Mouse (Mus musculus) brain, adult 2 months (tissue): ENCODE measurements around the gene 1600012H06Rik.
A peak's percentile ranks its signal among the peaks of the same experiment; 100 is the strongest.
"Not testable (repeated sequence)": the region's sequence is repeated elsewhere in the genome, so short reads cannot be mapped to it uniquely, and the experiment has no call there.

Source experiments
- DNase-seq: peaks from one replicate; pipeline ENCODE4 v3.0.0; 2011; ENCODE audit warnings: low read depth, low spot score

1600012H06Rik gene

DNA sequence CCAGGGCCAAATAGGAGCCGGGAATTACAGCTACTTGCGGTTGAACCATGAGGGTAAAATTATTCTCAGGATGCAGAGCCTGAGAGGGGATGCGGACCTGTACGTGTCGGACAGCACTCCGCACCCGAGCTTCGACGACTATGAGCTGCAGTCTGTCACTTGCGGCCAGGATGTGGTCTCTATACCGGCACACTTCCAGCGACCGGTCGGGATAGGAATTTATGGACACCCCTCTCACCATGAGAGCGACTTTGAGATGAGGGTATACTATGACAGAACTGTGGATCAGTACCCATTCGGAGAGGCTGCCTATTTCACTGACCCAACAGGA, 710 bp downstream of the 1600012H06Rik start:
- no peak for DNase-seq

GRCm38 (mm10) chr17:14944551-14944950, 1.6 kb downstream of the 1600012H06Rik start:
- no peak for DNase-seq

DNA sequence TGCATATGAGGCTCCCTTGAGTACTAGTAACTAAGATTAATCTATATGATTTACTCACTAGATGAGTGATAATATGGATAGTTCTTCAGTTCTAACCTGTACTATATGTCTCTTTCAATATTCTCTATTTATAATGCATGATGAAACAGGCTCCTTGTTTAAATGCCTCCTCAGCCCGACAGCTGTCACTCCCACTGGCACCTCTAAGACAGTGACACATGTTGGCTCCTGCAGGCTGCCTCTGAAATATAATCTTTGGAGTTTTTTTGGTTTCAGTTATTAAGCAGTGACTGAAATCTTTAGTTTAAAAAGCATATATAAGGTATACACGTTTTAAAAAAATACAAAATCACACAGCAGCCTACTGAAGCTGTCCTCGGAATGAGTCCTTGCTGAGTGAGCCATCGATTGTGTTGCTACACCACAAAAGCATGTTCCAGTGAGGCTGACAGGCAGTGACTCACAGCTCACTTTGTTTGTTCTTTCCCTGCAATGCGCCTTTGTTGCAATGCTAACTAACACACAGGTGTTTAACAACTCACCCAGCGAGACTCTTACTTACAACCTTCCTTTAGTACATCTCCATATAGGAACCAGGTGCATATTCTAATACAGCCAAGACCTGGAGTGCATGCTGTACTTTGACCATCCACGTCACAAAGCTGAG, 6.3 kb downstream of the 1600012H06Rik start:
- DNase-seq, result peak; percentile 40

DNA sequence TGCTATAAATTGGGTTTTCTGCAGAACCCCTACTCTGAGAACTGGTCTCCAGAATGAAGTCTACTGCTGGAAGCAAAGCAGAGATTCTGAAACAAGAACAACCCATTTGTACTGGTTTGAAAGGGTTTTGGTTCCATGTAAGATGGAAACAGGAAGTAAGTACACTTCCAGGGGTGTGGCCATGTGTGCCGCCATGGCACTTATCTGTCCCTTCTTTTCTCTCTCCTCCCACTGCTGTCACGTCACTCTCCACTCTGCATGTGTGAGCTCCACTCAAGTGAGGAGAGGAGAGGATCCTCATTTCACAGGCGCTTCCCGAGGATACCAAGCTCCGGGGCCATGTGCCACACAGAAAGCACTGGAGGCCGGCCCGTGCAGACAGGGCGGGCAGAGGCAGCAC, 10.5 kb downstream of the 1600012H06Rik start:
- no peak for DNase-seq

DNA sequence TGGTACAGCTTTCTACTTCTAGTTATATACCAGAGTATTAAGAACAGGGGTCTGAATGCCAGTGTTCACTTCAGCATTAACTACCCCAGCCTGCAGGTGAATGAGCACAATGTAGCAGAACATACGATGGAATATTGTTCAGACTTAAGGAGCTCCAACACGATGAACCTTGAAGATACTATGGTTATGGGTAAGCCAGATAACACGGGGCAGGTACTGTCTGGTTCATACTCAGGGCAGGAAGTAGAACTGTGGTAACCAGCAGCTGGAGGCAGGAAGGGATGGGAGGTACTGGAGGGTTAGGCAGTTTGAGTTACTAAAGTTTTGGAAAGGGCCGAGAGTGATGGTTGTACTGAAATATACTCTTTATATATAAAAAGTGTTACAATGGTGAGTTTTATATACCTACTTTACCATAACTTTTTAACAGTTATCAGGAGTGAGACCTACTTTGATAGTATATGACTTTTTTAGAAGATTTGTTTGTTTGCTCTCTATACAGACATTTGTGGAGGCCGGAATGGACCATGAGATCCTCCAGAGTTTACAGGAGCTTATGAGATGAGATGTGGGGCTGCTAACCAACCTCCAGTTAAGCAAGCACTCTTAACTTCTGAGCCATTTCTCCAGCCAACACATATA, 15.8 kb downstream of the 1600012H06Rik start:
- DNase-seq, result no peak

GRCm38 (mm10) chr17:14959979-14960378, 17.0 kb downstream of the 1600012H06Rik start:
- DNase-seq, result peak; percentile 43

- DNase-seq, result no peak
Observed at GRCm38 (mm10) chr17:14960520-14960919, 17.5 kb downstream of the 1600012H06Rik start.

GRCm38 (mm10) chr17:14960951-14961556, 18.1 kb downstream of the 1600012H06Rik start, which contains the start of gene Phf10:
Gene Phf10 (minus strand): TSS chr17:14961273.
- DNase-seq, result peak; percentile 12

GRCm38 (mm10) chr17:14961557-14962154, 18.7 kb downstream of the 1600012H06Rik start:
- DNase-seq, result not testable (repeated sequence)

GRCm38 (mm10) chr17:14968373-14968913, 25.5 kb downstream of the 1600012H06Rik start:
- DNase-seq, result not testable (repeated sequence)

DNA sequence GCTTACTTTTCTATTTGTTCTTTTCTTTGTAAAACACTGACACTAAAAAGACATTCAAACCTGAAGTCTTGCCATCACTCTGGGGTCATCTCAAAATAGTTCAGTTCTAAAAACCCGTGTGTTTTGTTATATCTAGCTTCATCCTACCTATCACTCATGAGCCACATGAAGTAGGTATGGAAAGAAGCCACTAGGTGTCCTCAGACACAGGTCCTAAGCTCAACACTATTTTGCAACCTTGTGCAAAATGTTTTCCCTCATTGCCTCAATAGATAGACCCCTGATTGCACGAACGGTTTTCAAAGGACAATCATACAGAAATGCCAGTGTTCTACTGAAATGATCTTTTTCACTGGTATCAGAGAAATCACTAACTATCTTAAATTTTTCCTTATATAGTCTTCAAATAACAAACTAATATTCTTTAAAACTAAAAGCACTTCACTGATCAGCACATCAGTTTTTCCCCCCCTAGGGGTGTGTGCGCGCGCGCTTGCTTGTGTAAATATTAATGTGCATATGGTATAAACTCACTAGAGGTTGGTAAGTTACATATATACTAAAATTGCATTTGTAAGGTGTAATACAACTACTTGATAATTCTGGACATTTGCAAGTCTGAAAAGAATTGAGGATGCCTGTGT, 34.9 kb downstream of the 1600012H06Rik start:
- not testable (repeated sequence) for DNase-seq

GRCm38 (mm10) chr17:14978362-14979038, 35.5 kb downstream of the 1600012H06Rik start, which contains the start of the genes 9030025P20Rik and Gm3417:
Gene 9030025P20Rik (plus strand): TSS chr17:14978468.
Gene Gm3417 (minus strand): TSS chr17:14978790.
- not testable (repeated sequence) for DNase-seq

DNA sequence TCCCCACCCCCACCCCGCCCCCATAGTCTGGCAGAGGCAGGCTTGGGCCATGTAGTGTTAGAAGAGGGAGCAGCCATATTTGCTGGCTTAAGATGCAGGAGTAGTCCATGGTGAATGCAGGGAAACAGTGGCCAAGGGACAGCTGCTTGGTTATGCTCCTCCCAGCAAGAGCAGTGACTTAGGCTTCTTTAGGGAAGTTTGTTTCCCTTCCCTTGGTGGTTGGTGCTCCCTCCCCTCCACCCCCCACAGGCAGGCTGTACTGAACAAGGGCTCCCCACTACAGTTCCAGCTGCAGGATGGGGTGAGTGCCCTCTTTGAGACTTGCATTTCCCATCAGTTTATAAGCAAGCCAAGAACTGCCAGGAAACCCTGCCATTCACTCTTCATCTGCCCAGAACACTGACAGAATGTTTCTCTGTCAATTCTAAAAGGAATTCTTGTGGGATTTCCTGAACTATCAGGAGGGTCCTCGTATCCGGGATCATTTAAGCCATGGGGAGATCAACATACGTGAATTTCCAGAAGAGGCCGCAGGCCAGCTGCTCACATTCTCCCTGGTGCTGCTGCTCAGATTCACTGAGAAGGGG, 47.2 kb downstream of the 1600012H06Rik start:
- not testable (repeated sequence) for DNase-seq

- DNase-seq, result not testable (repeated sequence)
Observed at GRCm38 (mm10) chr17:14992522-14993138, 49.6 kb downstream of the 1600012H06Rik start.

GRCm38 (mm10) chr17:14993139-14993832, 50.3 kb downstream of the 1600012H06Rik start:
- not testable (repeated sequence) for DNase-seq

GRCm38 (mm10) chr17:14994140-14994539, 51.2 kb downstream of the 1600012H06Rik start:
- not testable (repeated sequence) for DNase-seq

DNA sequence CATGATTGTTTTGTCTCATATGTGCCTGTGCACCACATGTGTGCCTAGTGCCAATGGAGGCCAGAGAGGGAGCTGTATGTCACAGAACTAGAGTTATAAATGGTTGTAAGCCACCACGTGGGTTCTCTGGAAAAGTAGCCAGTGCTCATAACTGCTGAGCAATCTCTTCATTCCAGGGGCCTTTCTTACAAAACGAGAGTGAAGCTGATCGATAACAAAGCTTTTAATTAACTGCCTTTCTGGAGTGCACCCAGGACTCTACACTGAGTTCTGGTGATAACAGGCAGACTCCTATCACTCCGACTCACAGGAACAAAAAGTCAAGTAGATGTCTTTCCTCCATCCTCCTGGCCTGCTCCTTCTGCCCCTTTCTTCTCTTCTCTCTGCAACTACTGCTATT, 57.1 kb downstream of the 1600012H06Rik start:
- not testable (repeated sequence) for DNase-seq

DNA sequence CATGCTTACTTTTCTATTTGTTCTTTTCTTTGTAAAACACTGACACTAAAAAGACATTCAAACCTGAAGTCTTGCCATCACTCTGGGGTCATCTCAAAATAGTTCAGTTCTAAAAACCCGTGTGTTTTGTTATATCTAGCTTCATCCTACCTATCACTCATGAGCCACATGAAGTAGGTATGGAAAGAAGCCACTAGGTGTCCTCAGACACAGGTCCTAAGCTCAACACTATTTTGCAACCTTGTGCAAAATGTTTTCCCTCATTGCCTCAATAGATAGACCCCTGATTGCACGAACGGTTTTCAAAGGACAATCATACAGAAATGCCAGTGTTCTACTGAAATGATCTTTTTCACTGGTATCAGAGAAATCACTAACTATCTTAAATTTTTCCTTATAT, 66.1 kb downstream of the 1600012H06Rik start:
- DNase-seq, result not testable (repeated sequence)
